Mouse (Mus musculus) testis, postnatal 10 days (tissue): ENCODE measurements around the gene Fam69b.

Source experiments
- DNase-seq: peaks from one replicate; pipeline ENCODE4 v3.0.0; 2021; ENCODE audit warnings: low spot score

The Fam69b gene

GRCm38 (mm10) chr2:26626081-26626480 is 2.2 kb upstream of the Fam69b start:
- DNase-seq, result no peak

- no peak for DNase-seq
Observed at GRCm38 (mm10) chr2:26628792-26629437, 658 bp downstream of the Fam69b start.

GRCm38 (mm10) chr2:26632541-26633395 is 4.5 kb downstream of the Fam69b start:
- DNase-seq, result no peak

- DNase-seq, result no peak
Observed at GRCm38 (mm10) chr2:26633953-26634530, 5.8 kb downstream of the Fam69b start.

- no peak for DNase-seq
Observed at GRCm38 (mm10) chr2:26634629-26635488, 6.6 kb downstream of the Fam69b start.

GRCm38 (mm10) chr2:26635489-26636324 is 7.5 kb downstream of the Fam69b start:
- DNase-seq, result no peak

GRCm38 (mm10) chr2:26636325-26636635 is 8.0 kb downstream of the Fam69b start:
- no peak for DNase-seq

- no peak for DNase-seq
Observed at GRCm38 (mm10) chr2:26637316-26637932, 9.2 kb downstream of the Fam69b start.

- no peak for DNase-seq
Observed at GRCm38 (mm10) chr2:26638039-26638438, 9.8 kb downstream of the Fam69b start.

- DNase-seq, result no peak
Observed at GRCm38 (mm10) chr2:26638572-26638971, 10.3 kb downstream of the Fam69b start.

- no peak for DNase-seq
Observed at GRCm38 (mm10) chr2:26639083-26639482, 10.8 kb downstream of the Fam69b start.

GRCm38 (mm10) chr2:26639838-26640830 is 11.9 kb downstream of the Fam69b start:
- DNase-seq, result peak; percentile 99

GRCm38 (mm10) chr2:26641006-26641647 is 12.9 kb downstream of the Fam69b start:
- no peak for DNase-seq

- DNase-seq, result peak; percentile 65
Observed at GRCm38 (mm10) chr2:26643942-26644341, 15.7 kb downstream of the Fam69b start.

- peak; percentile 74 for DNase-seq
Observed at GRCm38 (mm10) chr2:26646643-26647293, 18.5 kb downstream of the Fam69b start.

GRCm38 (mm10) chr2:26654687-26655086 is 26.4 kb downstream of the Fam69b start:
- no peak for DNase-seq

GRCm38 (mm10) chr2:26657426-26657825 is 29.2 kb downstream of the Fam69b start:
- DNase-seq, result no peak

- DNase-seq, result peak; percentile 55
Observed at GRCm38 (mm10) chr2:26661143-26661752, 33.0 kb downstream of the Fam69b start.
